Mouse (Mus musculus): ENCODE measurements around the gene A830005F24Rik. TPM values are rescaled to one million over a fixed set of nuclear protein-coding genes. Genes with fewer than 3 reads are reported as not detected.

Gene A830005F24Rik
- polyA plus RNA-seq, 1 experiment from 2014 or later: 2.8 TPM

GRCm38 (mm10) chr13:48531448-48531847 lies 18.1 kb downstream of the A830005F24Rik start:
- Histone ChIP-seq H3K27me3 (replicated peaks; ENCODE audit: control insufficient read depth, insufficient read depth, low read length) (no peaks in the 10 kb centered on the region), H3K4me3 (ENCODE audit: low read depth, low read length) (no peak overlapping the region), H3K9ac (ENCODE audit: low read length) (no peak overlapping the region), H3K36me3 (ENCODE audit: control insufficient read depth, insufficient read depth, low read length) (peaks cover 9% of the 10 kb centered on the region), H3K4me1 (ENCODE audit: control insufficient read depth, insufficient read depth, low read length) (no peaks in the 10 kb centered on the region), H3K4me2 (ENCODE audit: low read length) (no peak overlapping the region), H3K27ac (ENCODE audit: low read depth, low read length) (no peak overlapping the region), H3K9me3 (replicated peaks; ENCODE audit: control insufficient read depth, low read length) (no peaks in the 10 kb centered on the region)
- DNase-seq (ENCODE audit: low spot score): no peak
- WGBS: 73% methylated on average over 2 of the region's 2 CpGs
- ATAC-seq: no peak

- ATAC-seq: no peak
These were observed 20.1 kb downstream of the A830005F24Rik start for GRCm38 (mm10) chr13:48533441-48533840.

GRCm38 (mm10) chr13:48540488-48540887 lies 27.1 kb downstream of the A830005F24Rik start:
- no peak for ATAC-seq
- H3K27ac ChIP-seq (ENCODE audit: low read depth, low read length): no peak overlapping the region
- no peak overlapping the region for H3K9ac ChIP-seq (ENCODE audit: low read length)
- peaks cover 26% of the 10 kb centered on the region for H3K4me1 ChIP-seq (ENCODE audit: control insufficient read depth, insufficient read depth, low read length)
- H3K36me3 ChIP-seq (ENCODE audit: control insufficient read depth, insufficient read depth, low read length): peaks cover 17% of the 10 kb centered on the region
- no peak overlapping the region for H3K4me3 ChIP-seq (ENCODE audit: low read depth, low read length)
- DNase-seq (ENCODE audit: low spot score): no peak
- no peaks in the 10 kb centered on the region for H3K9me3 ChIP-seq (replicated peaks; ENCODE audit: control insufficient read depth, low read length)
- H3K27me3 ChIP-seq (replicated peaks; ENCODE audit: control insufficient read depth, insufficient read depth, low read length): no peaks in the 10 kb centered on the region
- 63% methylated on average over 1 of the region's 1 CpGs for WGBS
- no peak overlapping the region for H3K4me2 ChIP-seq (ENCODE audit: low read length)

More at GRCm38 (mm10) chr13:48533441-48533840, 20.1 kb downstream of the A830005F24Rik start:
- Histone ChIP-seq H3K9me3 (replicated peaks; ENCODE audit: control insufficient read depth, low read length) (no peaks in the 10 kb centered on the region), H3K4me2 (ENCODE audit: low read length) (no peak overlapping the region), H3K27me3 (replicated peaks; ENCODE audit: control insufficient read depth, insufficient read depth, low read length) (no peaks in the 10 kb centered on the region), H3K36me3 (ENCODE audit: control insufficient read depth, insufficient read depth, low read length) (peaks cover 21% of the 10 kb centered on the region), H3K27ac (ENCODE audit: low read depth, low read length) (no peak overlapping the region), H3K9ac (ENCODE audit: low read length) (no peak overlapping the region), H3K4me1 (ENCODE audit: control insufficient read depth, insufficient read depth, low read length) (no peaks in the 10 kb centered on the region), H3K4me3 (ENCODE audit: low read depth, low read length) (no peak overlapping the region)
- 85% methylated on average over 5 of the region's 5 CpGs for WGBS
- no peak for DNase-seq (ENCODE audit: low spot score)

- ATAC-seq: no peak
- no peaks in the 10 kb centered on the region for H3K9me3 ChIP-seq (replicated peaks; ENCODE audit: control insufficient read depth, low read length)
- H3K27ac ChIP-seq (ENCODE audit: low read depth, low read length): no peak overlapping the region
- H3K9ac ChIP-seq (ENCODE audit: low read length): no peak overlapping the region
- 0 out of 2 replicates have a peak overlapping the region, but pooled peaks have one; percentile 93 for H3K4me3 ChIP-seq (ENCODE audit: low read depth, low read length)
- peak overlapping the region; percentile 76 for H3K4me2 ChIP-seq (ENCODE audit: low read length)
- H3K36me3 ChIP-seq (ENCODE audit: control insufficient read depth, insufficient read depth, low read length): no peaks in the 10 kb centered on the region
- peaks cover 26% of the 10 kb centered on the region for H3K4me1 ChIP-seq (ENCODE audit: control insufficient read depth, insufficient read depth, low read length)
- DNase-seq (ENCODE audit: low spot score): no peak
- H3K27me3 ChIP-seq (replicated peaks; ENCODE audit: control insufficient read depth, insufficient read depth, low read length): no peaks in the 10 kb centered on the region
These were observed 31.0 kb downstream of the A830005F24Rik start for GRCm38 (mm10) chr13:48544391-48544790.

- no peaks in the 10 kb centered on the region for H3K9me3 ChIP-seq (replicated peaks; ENCODE audit: control insufficient read depth, low read length)
- H3K4me1 ChIP-seq (ENCODE audit: control insufficient read depth, insufficient read depth, low read length): peaks cover 26% of the 10 kb centered on the region
- no peaks in the 10 kb centered on the region for H3K36me3 ChIP-seq (ENCODE audit: control insufficient read depth, insufficient read depth, low read length)
- DNase-seq (ENCODE audit: low spot score): no peak
- peak overlapping the region; percentile 98; the same call in 1 of the 2 replicates for H3K9ac ChIP-seq (ENCODE audit: low read length)
- no peak overlapping the region for H3K27ac ChIP-seq (ENCODE audit: low read depth, low read length)
- no peak for ATAC-seq
- H3K4me3 ChIP-seq (ENCODE audit: low read depth, low read length): peak overlapping the region; percentile 93
- WGBS: 56% methylated on average over 4 of the region's 4 CpGs
- peak overlapping the region; percentile 76 for H3K4me2 ChIP-seq (ENCODE audit: low read length)
- no peaks in the 10 kb centered on the region for H3K27me3 ChIP-seq (replicated peaks; ENCODE audit: control insufficient read depth, insufficient read depth, low read length)
These were observed 31.5 kb downstream of the A830005F24Rik start for GRCm38 (mm10) chr13:48544867-48545266.

- H3K9me3 ChIP-seq (replicated peaks; ENCODE audit: control insufficient read depth, low read length): no peaks in the 10 kb centered on the region
- DNase-seq (ENCODE audit: low spot score) (peak; percentile 99), ATAC-seq (peak; percentile 86)
- WGBS: under 1% methylated on average over 40 of the region's 72 CpGs
- H3K4me1 ChIP-seq (ENCODE audit: control insufficient read depth, insufficient read depth, low read length): peaks cover 23% of the 10 kb centered on the region
- H3K27me3 ChIP-seq (replicated peaks; ENCODE audit: control insufficient read depth, insufficient read depth, low read length): no peaks in the 10 kb centered on the region
- peak overlapping the region; percentile 99 for H3K27ac ChIP-seq (ENCODE audit: low read depth, low read length)
- peak overlapping the region; percentile 76 for H3K4me2 ChIP-seq (ENCODE audit: low read length)
- H3K36me3 ChIP-seq (ENCODE audit: control insufficient read depth, insufficient read depth, low read length): no peaks in the 10 kb centered on the region
- peak overlapping the region; percentile 98 for H3K9ac ChIP-seq (ENCODE audit: low read length)
- peak overlapping the region; percentile 93 for H3K4me3 ChIP-seq (ENCODE audit: low read depth, low read length)
These were observed 32.3 kb downstream of the A830005F24Rik start for GRCm38 (mm10) chr13:48545476-48546281.

GRCm38 (mm10) chr13:48546330-48546917 lies 33.1 kb downstream of the A830005F24Rik start:
- Histone ChIP-seq H3K4me1 (ENCODE audit: control insufficient read depth, insufficient read depth, low read length) (peaks cover 19% of the 10 kb centered on the region), H3K27me3 (replicated peaks; ENCODE audit: control insufficient read depth, insufficient read depth, low read length) (no peaks in the 10 kb centered on the region), H3K36me3 (ENCODE audit: control insufficient read depth, insufficient read depth, low read length) (no peaks in the 10 kb centered on the region), H3K27ac (ENCODE audit: low read depth, low read length) (peak overlapping the region; percentile 99), H3K4me2 (ENCODE audit: low read length) (peak overlapping the region; percentile 51), H3K9me3 (replicated peaks; ENCODE audit: control insufficient read depth, low read length) (no peaks in the 10 kb centered on the region), H3K9ac (ENCODE audit: low read length) (peak overlapping the region; percentile 98), H3K4me3 (ENCODE audit: low read depth, low read length) (peak overlapping the region; percentile 93)
- under 1% methylated on average over 70 of the region's 72 CpGs for WGBS
- DNase-seq (ENCODE audit: low spot score): peak; percentile 99
- ATAC-seq: peak; percentile 98

- Histone ChIP-seq H3K36me3 (ENCODE audit: control insufficient read depth, insufficient read depth, low read length) (no peaks in the 10 kb centered on the region), H3K9ac (ENCODE audit: low read length) (no peak overlapping the region), H3K4me3 (ENCODE audit: low read depth, low read length) (no peak overlapping the region), H3K4me2 (ENCODE audit: low read length) (no peak overlapping the region), H3K27ac (ENCODE audit: low read depth, low read length) (no peak overlapping the region), H3K9me3 (replicated peaks; ENCODE audit: control insufficient read depth, low read length) (no peaks in the 10 kb centered on the region), H3K4me1 (ENCODE audit: control insufficient read depth, insufficient read depth, low read length) (peaks cover 17% of the 10 kb centered on the region), H3K27me3 (replicated peaks; ENCODE audit: control insufficient read depth, insufficient read depth, low read length) (no peaks in the 10 kb centered on the region)
- ATAC-seq: no peak
- DNase-seq (ENCODE audit: low spot score): no peak
- 98% methylated on average over 6 of the region's 6 CpGs for WGBS
These were observed 34.3 kb downstream of the A830005F24Rik start for GRCm38 (mm10) chr13:48547623-48548022.

- WGBS: 94% methylated on average over 5 of the region's 5 CpGs
- Histone ChIP-seq H3K4me3 (ENCODE audit: low read depth, low read length) (no peak overlapping the region), H3K27me3 (replicated peaks; ENCODE audit: control insufficient read depth, insufficient read depth, low read length) (no peaks in the 10 kb centered on the region), H3K9ac (ENCODE audit: low read length) (no peak overlapping the region), H3K36me3 (ENCODE audit: control insufficient read depth, insufficient read depth, low read length) (no peaks in the 10 kb centered on the region), H3K4me1 (ENCODE audit: control insufficient read depth, insufficient read depth, low read length) (peaks cover 20% of the 10 kb centered on the region), H3K9me3 (replicated peaks; ENCODE audit: control insufficient read depth, low read length) (no peaks in the 10 kb centered on the region), H3K4me2 (ENCODE audit: low read length) (no peak overlapping the region), H3K27ac (ENCODE audit: low read depth, low read length) (no peak overlapping the region)
- ATAC-seq (no peak), DNase-seq (ENCODE audit: low spot score) (no peak)
These were observed 34.9 kb downstream of the A830005F24Rik start for GRCm38 (mm10) chr13:48548296-48548695.
